Mouse (Mus musculus): ENCODE results near the gene Taf1a.

GRCm38 (mm10) chr1:183419741-183420140 is 31.0 kb downstream of the Taf1a start:
- TF ChIP-seq CTCF (IDR thresholded peaks at IDR 0.05; ENCODE audit: borderline replicate concordance, insufficient read depth, low read depth, low read length): no peak
- TF ChIP-seq POLR2A (IDR thresholded peaks at IDR 0.05; ENCODE audit: borderline replicate concordance, insufficient read depth, low read length): no peak
